ENCODE assay signal across 27 mouse cellular contexts in genomic region chr4:80908902-80909301, GRCm38 (mm10). TPM values are rescaled to one million over a fixed set of nuclear protein-coding genes. Genes with fewer than 3 reads are reported as not detected.
A peak's percentile ranks its signal among the peaks of the same experiment; 100 is the strongest.
DNase-seq lines count a peak whose midpoint lies in the region; ATAC-seq and TF ChIP-seq lines count a peak whose summit lies in the region.
"Had no signal": no experiment of that assay in that cellular context is flagged by ENCODE, and none has a peak within 500 bp of the region (broad histone marks: within the 10 kb centered on the region; RNA-seq: fewer than 3 reads in every experiment).

No protein-coding gene starts in this region.

- no peaks in the 10 kb centered on the region for H3K9me3 ChIP-seq in intestine, embryonic 15.5 days
- H3K9me3 ChIP-seq in midbrain, embryonic 14.5 days (ENCODE audit: control insufficient read depth, low read length): no peaks in the 10 kb centered on the region
- H3K9me3 ChIP-seq: embryonic facial prominence, embryonic 10.5 days; embryonic facial prominence, embryonic 12.5 days; forebrain, embryonic 12.5 days had no signal

- WGBS in intestine, embryonic 15.5 days: 69% methylated on average over 4 of the region's 4 CpGs
- WGBS in midbrain, embryonic 14.5 days: 77% methylated on average over 4 of the region's 4 CpGs

- H3K4me2 ChIP-seq in myocyte (ENCODE audit: low read depth): peak overlapping the region; percentile 40
- no peak overlapping the region for H3K4me2 ChIP-seq in intestine, embryonic 15.5 days (replicated peaks)
- H3K4me2 ChIP-seq in midbrain, embryonic 14.5 days (ENCODE audit: low read length): no peak overlapping the region
- H3K4me2 ChIP-seq: embryonic facial prominence, embryonic 12.5 days; forebrain, embryonic 12.5 days had no signal

- H3K36me3 ChIP-seq in myocyte (ENCODE audit: control insufficient read depth, insufficient read depth): no peaks in the 10 kb centered on the region
- H3K36me3 ChIP-seq in intestine, embryonic 15.5 days: no peaks in the 10 kb centered on the region
- H3K36me3 ChIP-seq in midbrain, embryonic 14.5 days (ENCODE audit: control insufficient read depth, insufficient read depth, low read length): no peaks in the 10 kb centered on the region
- H3K36me3 ChIP-seq: embryonic facial prominence, embryonic 10.5 days; embryonic facial prominence, embryonic 12.5 days; forebrain, embryonic 10.5 days; forebrain, embryonic 12.5 days; G1E had no signal

- TF ChIP-seq POLR2A in embryonic fibroblast, embryonic 13.5 days (IDR thresholded peaks at IDR 0.05; ENCODE audit: low read depth, low read length): no peak
- no peak for TF ChIP-seq POLR2A in myocyte (IDR thresholded peaks at IDR 0.05; ENCODE audit: insufficient read length, low read depth)

- H3K27ac ChIP-seq in embryonic fibroblast, embryonic 13.5 days (ENCODE audit: insufficient read depth, low read length): peak overlapping the region; percentile 84
- H3K27ac ChIP-seq in intestine, embryonic 15.5 days: no peak overlapping the region
- H3K27ac ChIP-seq in midbrain, embryonic 14.5 days (replicated peaks; ENCODE audit: low read depth, low read length): no peak overlapping the region
- H3K27ac ChIP-seq: embryonic facial prominence, embryonic 10.5 days; embryonic facial prominence, embryonic 12.5 days; forebrain, embryonic 10.5 days; forebrain, embryonic 12.5 days had no signal

- H3K4me1 ChIP-seq in embryonic fibroblast, embryonic 13.5 days (ENCODE audit: control insufficient read depth, insufficient read depth, low read length): peaks cover 1% of the 10 kb centered on the region; the same call in 1 of the 2 replicates
- no peaks in the 10 kb centered on the region for H3K4me1 ChIP-seq in intestine, embryonic 15.5 days (replicated peaks)
- peaks cover 8% of the 10 kb centered on the region; the same call in 1 of the 2 replicates for H3K4me1 ChIP-seq in midbrain, embryonic 14.5 days (ENCODE audit: control insufficient read depth, insufficient read depth, low read length)

- DNase-seq in Muller cell, postnatal 12 days (ENCODE audit: inconsistent ontology term): peak; percentile 79
- no peak for DNase-seq in lung, postnatal 4 days
- no peak for DNase-seq in layer of hippocampus, postnatal 10 days (ENCODE audit: low spot score in 2 of 2)
- DNase-seq in midbrain, embryonic 14.5 days: no peak
- DNase-seq: adrenal gland, adult 8-10 months; adrenal gland, postnatal 14 days; adrenal gland, postnatal 36 days; cerebellum, adult 11-12 months; cerebellum, adult 2 months; cerebellum, adult 9-10 months; cerebellum, postnatal 10 days; cerebellum, postnatal 25 days had no signal

- no peak overlapping the region for H3K9ac ChIP-seq in intestine, embryonic 15.5 days
- H3K9ac ChIP-seq in midbrain, embryonic 14.5 days (replicated peaks; ENCODE audit: low read length): no peak overlapping the region
- H3K9ac ChIP-seq: embryonic facial prominence, embryonic 12.5 days; forebrain, embryonic 12.5 days had no signal

- H3ac ChIP-seq in myocyte (ENCODE audit: control insufficient read depth, insufficient read length): no peak overlapping the region

- H3K4me3 ChIP-seq in embryonic fibroblast, embryonic 13.5 days (ENCODE audit: insufficient read depth, low read length): no peak overlapping the region
- H3K4me3 ChIP-seq in myocyte: no peak overlapping the region
- H3K4me3 ChIP-seq in intestine, embryonic 15.5 days (replicated peaks): no peak overlapping the region
- no peak overlapping the region for H3K4me3 ChIP-seq in midbrain, embryonic 14.5 days (replicated peaks; ENCODE audit: low read depth, low read length)
- H3K4me3 ChIP-seq: embryonic facial prominence, embryonic 10.5 days; embryonic facial prominence, embryonic 12.5 days; erythroblast, embryonic 14.5 days; forebrain, embryonic 10.5 days; forebrain, embryonic 12.5 days had no signal

- no peaks in the 10 kb centered on the region for H3K27me3 ChIP-seq in myocyte (ENCODE audit: control insufficient read depth, insufficient read depth, insufficient read length)
- no peaks in the 10 kb centered on the region for H3K27me3 ChIP-seq in intestine, embryonic 15.5 days (replicated peaks)
- no peaks in the 10 kb centered on the region for H3K27me3 ChIP-seq in midbrain, embryonic 14.5 days (ENCODE audit: control insufficient read depth, insufficient read depth, low read length)
- H3K27me3 ChIP-seq: CH12.LX; embryonic facial prominence, embryonic 12.5 days; forebrain, embryonic 12.5 days; Patski had no signal

- no peak for ATAC-seq in intestine, embryonic 15.5 days
- no peak for ATAC-seq in midbrain, embryonic 14.5 days (ENCODE audit: low FRiP score, low TSS enrichment)
- ATAC-seq: activated CD4-positive, CD25-positive, alpha-beta regulatory T cell, adult 4 months; CD4-positive, CD25-positive, alpha-beta regulatory T cell, adult 4 months; forebrain, embryonic 14.5 days; forebrain, embryonic 16.5 days; Patski had no signal

- no peak for TF ChIP-seq CTCF in embryonic fibroblast, embryonic 13.5 days (IDR thresholded peaks at IDR 0.05; ENCODE audit: borderline replicate concordance, insufficient read depth, low read length)

- peaks cover 20% of the 10 kb centered on the region for H3K79me2 ChIP-seq in myocyte (ENCODE audit: control insufficient read depth, insufficient read depth)

TF ChIP-seq in myocyte, 11 proteins besides CTCF, POLR2A, EP300 and RAD21:
- TF ChIP-seq CEBPB (IDR thresholded peaks at IDR 0.05; ENCODE audit: insufficient read depth, poor library complexity, severe bottlenecking) (peak; percentile 94), SRF (IDR thresholded peaks at IDR 0.05; ENCODE audit: control insufficient read depth, insufficient read length, low read depth) (no peak)

RNA-seq across cellular contexts. Expression of gene Lurap1l, which starts 1.5 kb away (rescaled TPM):
- 81.9 and 92.6 TPM in 2 replicates for polyA plus RNA-seq in embryonic fibroblast, embryonic 13.5 days (2011; ENCODE audit: insufficient read length, low read depth, missing spikeins)
- 15.9 TPM for polyA plus RNA-seq in myocyte (2012; fragmentation: generic; extraction: Trizol)
- polyA plus RNA-seq in intestine, embryonic 15.5 days (2015; fragmentation: Nextera tagmentation; extraction: Ambion mirVana): 23.4 and 23.6 TPM in 2 replicates
- total RNA-seq in layer of hippocampus, postnatal 10 days (2021): 1 to 10 TPM; 8.1 TPM
- 8.8 and 11.5 TPM in 2 replicates for polyA plus RNA-seq in midbrain, embryonic 14.5 days (2014; fragmentation: Nextera tagmentation; extraction: Ambion mirVana)
- total RNA-seq: CH12.LX had no signal
- polyA plus RNA-seq: activated CD4-positive, CD25-positive, alpha-beta regulatory T cell, adult 4 months; CD4-positive, CD25-positive, alpha-beta regulatory T cell, adult 4 months; G1E had no signal
